Mouse (Mus musculus) splenic B cell, adult 2 months (primary cell): Measurements from ENCODE around the gene Gbf1.

Experiments used
- DNase-seq: peaks from one replicate; pipeline ENCODE4 v3.0.0-alpha.2; 2011; ENCODE audit warnings: low read depth, low spot score
- H3K27me3 ChIP-seq: 2 replicates; pipeline ENCODE4 v1.6.1; 2012; ENCODE audit warnings: mild to moderate bottlenecking, low read length, moderate library complexity, mixed read lengths; ENCODE audit not compliant: control insufficient read depth, poor library complexity, insufficient read depth, severe bottlenecking
- H3K36me3 ChIP-seq: 2 replicates; pipeline ENCODE4 v1.6.1; 2012; ENCODE audit warnings: mild to moderate bottlenecking, low read length, moderate library complexity, mixed read lengths; ENCODE audit not compliant: control insufficient read depth, poor library complexity, insufficient read depth, severe bottlenecking

Gbf1 gene

GRCm38 (mm10) chr19:46326756-46327305 lies 174.5 kb downstream of the Gbf1 start, which contains the start of gene Psd:
TSS of gene Psd (minus strand) at chr19:46327156.
- DNase-seq: peak; percentile 70
- Histone ChIP-seq H3K27me3 (no peaks in the 10 kb centered on the region), H3K36me3 (no peaks in the 10 kb centered on the region; the same call in 1 of the 2 replicates)

GRCm38 (mm10) chr19:46327531-46328064 lies 175.3 kb downstream of the Gbf1 start:
- no peak for DNase-seq
- H3K36me3 ChIP-seq: no peaks in the 10 kb centered on the region; the same call in 1 of the 2 replicates
- H3K27me3 ChIP-seq: no peaks in the 10 kb centered on the region

- DNase-seq: peak; percentile 94
- H3K36me3 ChIP-seq: no peaks in the 10 kb centered on the region; the same call in 1 of the 2 replicates
- no peaks in the 10 kb centered on the region for H3K27me3 ChIP-seq
Measured at GRCm38 (mm10) chr19:46328081-46329030, 176.0 kb downstream of the Gbf1 start, which contains the start of gene Fbxl15. TSS of gene Fbxl15 (plus strand) at chr19:46328184.

GRCm38 (mm10) chr19:46329031-46329641 lies 176.8 kb downstream of the Gbf1 start:
- DNase-seq: peak; percentile 49

GRCm38 (mm10) chr19:46329951-46330350 lies 177.6 kb downstream of the Gbf1 start:
- peak; percentile 87 for DNase-seq
- Histone ChIP-seq H3K36me3 (no peaks in the 10 kb centered on the region; the same call in 1 of the 2 replicates), H3K27me3 (no peaks in the 10 kb centered on the region)

More at GRCm38 (mm10) chr19:46329031-46329641, 176.8 kb downstream of the Gbf1 start:
- Histone ChIP-seq H3K36me3 (no peaks in the 10 kb centered on the region; the same call in 1 of the 2 replicates), H3K27me3 (no peaks in the 10 kb centered on the region)

GRCm38 (mm10) chr19:46330696-46331095 lies 178.4 kb downstream of the Gbf1 start:
- no peak for DNase-seq
- no peaks in the 10 kb centered on the region; the same call in 1 of the 2 replicates for H3K36me3 ChIP-seq
- H3K27me3 ChIP-seq: no peaks in the 10 kb centered on the region

GRCm38 (mm10) chr19:46331326-46331725 lies 179.0 kb downstream of the Gbf1 start:
- Histone ChIP-seq H3K36me3 (no peaks in the 10 kb centered on the region; the same call in 1 of the 2 replicates), H3K27me3 (no peaks in the 10 kb centered on the region)
- no peak for DNase-seq

- no peak for DNase-seq
- no peaks in the 10 kb centered on the region for H3K27me3 ChIP-seq
Measured at GRCm38 (mm10) chr19:46331936-46332335, 179.6 kb downstream of the Gbf1 start.

GRCm38 (mm10) chr19:46332721-46333339 lies 180.5 kb downstream of the Gbf1 start:
- H3K27me3 ChIP-seq: no peaks in the 10 kb centered on the region
- no peak for DNase-seq
- no peaks in the 10 kb centered on the region; the same call in 1 of the 2 replicates for H3K36me3 ChIP-seq

More at GRCm38 (mm10) chr19:46331936-46332335, 179.6 kb downstream of the Gbf1 start:
- H3K36me3 ChIP-seq: no peaks in the 10 kb centered on the region; the same call in 1 of the 2 replicates

- H3K27me3 ChIP-seq: no peaks in the 10 kb centered on the region
- no peaks in the 10 kb centered on the region; the same call in 1 of the 2 replicates for H3K36me3 ChIP-seq
- no peak for DNase-seq
Measured at GRCm38 (mm10) chr19:46333906-46334305, 181.6 kb downstream of the Gbf1 start.
